Comparison of ENCODE assay signal across 8 mouse cellular contexts in the genomic region with DNA sequence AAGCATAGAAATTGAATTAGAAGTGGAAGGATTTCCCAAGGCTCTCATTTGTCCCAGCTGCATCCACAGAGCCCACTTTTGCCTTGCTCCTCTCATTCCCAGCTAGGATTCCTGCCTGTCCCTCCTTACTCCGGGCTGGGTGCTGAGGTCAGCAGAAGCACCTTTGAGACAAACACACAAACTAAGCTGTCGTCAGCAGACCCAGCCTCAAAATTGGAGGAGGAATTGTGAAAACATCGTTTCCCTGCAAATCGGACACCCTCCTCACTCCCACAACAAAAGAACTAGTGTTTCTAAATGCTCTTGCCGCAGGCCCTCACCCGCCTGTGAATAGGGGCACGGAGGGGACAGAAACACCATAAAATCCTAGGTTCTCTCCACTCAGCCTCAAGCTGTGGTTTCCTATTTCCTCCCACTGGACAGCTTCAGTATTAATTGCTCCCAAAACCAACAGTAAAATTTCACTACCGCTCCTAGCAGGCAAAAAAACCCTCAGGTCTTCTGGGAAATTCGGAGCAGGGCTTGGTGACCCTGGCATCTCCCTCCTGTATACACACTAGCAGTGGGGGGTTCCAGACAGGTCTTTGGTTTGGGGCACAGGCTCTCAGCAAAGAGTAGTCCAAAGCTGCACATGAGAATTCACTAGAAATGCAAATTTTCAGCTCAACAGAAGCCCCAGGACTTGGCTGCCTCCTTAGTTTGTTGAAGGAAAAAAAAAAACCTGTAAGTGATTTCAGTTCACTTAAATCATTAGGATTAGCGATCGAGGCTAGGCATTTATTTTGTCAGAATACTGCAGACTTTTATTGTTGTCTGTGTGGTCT.
DNase-seq lines count a peak whose midpoint lies in the region; ATAC-seq and TF ChIP-seq lines count a peak whose summit lies in the region.

No protein-coding gene starts in this region.

- TF ChIP-seq CTCF in kidney, adult 2 months (conservative IDR thresholded peaks at IDR 0.05; ENCODE audit: insufficient read depth, insufficient read length, low read depth, low read length), result no peak
- TF ChIP-seq CTCF in brain, embryonic 14.5 days (IDR thresholded peaks at IDR 0.05; ENCODE audit: borderline replicate concordance, extremely low read depth, insufficient read depth, insufficient read length), result no peak

- WGBS in kidney, adult 2 months, result 25% methylated on average over 11 of the region's 11 CpGs
- 6% methylated on average over 11 of the region's 11 CpGs for WGBS in limb, embryonic 13.5 days

- peaks cover 3% of the 10 kb centered on the region for H3K4me1 ChIP-seq in kidney, adult 2 months (ENCODE audit: control insufficient read depth, insufficient read depth, low read length)
- H3K4me1 ChIP-seq in limb, embryonic 13.5 days, result peaks cover 60% of the 10 kb centered on the region

- DNase-seq in kidney, adult 2 months, result no peak
- no peak for DNase-seq in kidney, adult 18-20 months
- peak; percentile 76 for DNase-seq in brain, embryonic 14.5 days (ENCODE audit: low read depth)
- peak; percentile 85 for DNase-seq in forelimb bud, embryonic 11.5 days (ENCODE audit: low read depth, low spot score)
- DNase-seq in cerebellum, postnatal 10 days, result no peak
- no peak for DNase-seq in frontal cortex, adult 2 months (ENCODE audit: extremely low spot score in 1 of 2, low spot score in 1 of 2)
- DNase-seq in layer of hippocampus, adult 9-11 months, result no peak

- TF ChIP-seq POLR2A in kidney, adult 2 months (IDR thresholded peaks at IDR 0.05; ENCODE audit: low read depth, low read length), result no peak
- TF ChIP-seq POLR2A in brain, embryonic 14.5 days (IDR thresholded peaks at IDR 0.05; ENCODE audit: borderline replicate concordance, extremely low read depth, insufficient read depth, insufficient read length, poor library complexity, severe bottlenecking), result no peak

- peak; percentile 82 for ATAC-seq in limb, embryonic 13.5 days (ENCODE audit: low FRiP score, low read depth)

- peak overlapping the region; percentile 30; the same call in 1 of the 2 replicates for H3K4me3 ChIP-seq in kidney, adult 2 months (ENCODE audit: insufficient read depth, low read depth, low read length)
- peak overlapping the region; percentile 17; the same call in 1 of the 2 replicates for H3K4me3 ChIP-seq in limb, embryonic 13.5 days

- peak overlapping the region; percentile 44 for H3K27ac ChIP-seq in kidney, adult 2 months (ENCODE audit: insufficient read depth, low read depth, low read length)
- H3K27ac ChIP-seq in limb, embryonic 13.5 days, result peak overlapping the region; percentile 86

- no peaks in the 10 kb centered on the region for H3K27me3 ChIP-seq in kidney, adult 2 months (replicated peaks; ENCODE audit: control insufficient read depth, insufficient read depth, low read length)
- no peaks in the 10 kb centered on the region for H3K27me3 ChIP-seq in limb, embryonic 13.5 days

- H3K9me3 ChIP-seq in limb, embryonic 13.5 days, result no peaks in the 10 kb centered on the region

- peak overlapping the region; percentile 56 for H3K4me2 ChIP-seq in limb, embryonic 13.5 days (replicated peaks)

- H3K36me3 ChIP-seq in kidney, adult 2 months (ENCODE audit: control insufficient read depth, insufficient read depth, low read length), result no peaks in the 10 kb centered on the region
- no peaks in the 10 kb centered on the region for H3K36me3 ChIP-seq in limb, embryonic 13.5 days

- no peak overlapping the region for H3K9ac ChIP-seq in limb, embryonic 13.5 days

Comparison
In these comparisons a context has a peak if more than half of its experiments do, and no peak if none do; other contexts are left out.
1. DNase-seq: peak in brain, embryonic 14.5 days (single experiment) and forelimb bud, embryonic 11.5 days (single experiment); none in kidney, adult 2 months (single experiment), kidney, adult 18-20 months (single experiment), cerebellum, postnatal 10 days (0 of 2), frontal cortex, adult 2 months (0 of 2) and layer of hippocampus, adult 9-11 months (single experiment).